Mouse (Mus musculus) ES-Bruce4 (cell line): ENCODE results near the gene Spata5. TPM values are rescaled to one million over a fixed set of nuclear protein-coding genes. Genes with fewer than 3 reads are reported as not detected.

Source experiments
- H3K27ac ChIP-seq: 2 replicates; pipeline ENCODE4 v1.5.1; 2012; ENCODE audit warnings: low read length, inconsistent platforms; ENCODE audit not compliant: insufficient read depth
- H3K27me3 ChIP-seq: 2 replicates; pipeline ENCODE4 v1.6.1; 2012; ENCODE audit warnings: mild to moderate bottlenecking, low read length, inconsistent platforms; ENCODE audit not compliant: control insufficient read depth, poor library complexity, insufficient read depth, severe bottlenecking
- H3K36me3 ChIP-seq: 2 replicates; pipeline ENCODE4 v1.6.1; 2012; ENCODE audit warnings: inconsistent platforms, mild to moderate bottlenecking, low read length, moderate library complexity; ENCODE audit not compliant: control insufficient read depth, poor library complexity, insufficient read depth, severe bottlenecking
- H3K4me1 ChIP-seq: one replicate; pipeline ENCODE4 v1.8.1; 2011; ENCODE audit warnings: low read length; ENCODE audit not compliant: control insufficient read depth, insufficient read depth
- H3K4me3 ChIP-seq: 2 replicates; pipeline ENCODE4 v1.5.1; 2011; ENCODE audit warnings: low read depth, mild to moderate bottlenecking, low read length
- H3K9ac ChIP-seq: 2 replicates; pipeline ENCODE4 v1.6.1; 2012; ENCODE audit warnings: low read depth, mild to moderate bottlenecking, inconsistent platforms; ENCODE audit not compliant: poor library complexity, severe bottlenecking
- H3K9me3 ChIP-seq: replicated peaks from 2 replicates; pipeline ENCODE4 v1.6.1; 2012; ENCODE audit warnings: mild to moderate bottlenecking, low read length, inconsistent platforms; ENCODE audit not compliant: control insufficient read depth, poor library complexity, insufficient read depth, severe bottlenecking
- CTCF ChIP-seq: IDR thresholded peaks from one replicate; pipeline ENCODE4 v1.8.1; 2011; ENCODE audit warnings: low read depth, low read length
- EP300 ChIP-seq: IDR thresholded peaks from 2 replicates; pipeline ENCODE4 v1.6.1; 2011; ENCODE audit warnings: low read depth, low read length; ENCODE audit not compliant: insufficient read depth
- POLR2A ChIP-seq: IDR thresholded peaks from one replicate; pipeline ENCODE4 v1.8.1; 2011; ENCODE audit warnings: low read length; ENCODE audit not compliant: insufficient read depth
- polyA plus RNA-seq: library from polyadenylated mRNA; stranded (reverse); fragments of >200 nt; gene quantifications from 2 replicates; pipeline ENCODE4 v1.2.4, GENCODE M21; 2011; ENCODE audit warnings: low read depth; ENCODE audit not compliant: missing spikeins, insufficient read depth, insufficient read length

The Spata5 gene
- polyA plus RNA-seq, 1 experiment = 56.6 TPM

DNA sequence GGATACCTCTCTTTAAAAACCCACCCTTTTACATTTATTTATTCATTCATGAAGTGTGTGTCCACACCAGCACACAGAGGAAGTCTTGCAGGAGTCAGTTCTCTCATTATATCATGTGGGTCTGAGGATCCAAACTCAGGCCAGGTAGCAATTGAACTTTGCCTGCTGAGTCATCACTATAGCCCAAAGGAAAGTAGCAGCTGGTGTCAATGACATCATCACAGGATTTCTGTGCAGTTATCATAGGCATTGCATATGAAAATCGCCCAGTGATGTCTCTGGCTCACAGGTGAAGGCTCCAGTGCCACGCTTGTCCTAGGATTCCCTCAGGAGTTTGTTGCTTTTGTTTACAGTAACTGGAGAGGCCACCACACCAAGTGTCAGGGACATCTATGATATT, 191.0 kb downstream of the Spata5 start:
- no peaks in the 10 kb centered on the region for H3K27me3 ChIP-seq
- no peaks in the 10 kb centered on the region for H3K36me3 ChIP-seq
- no peak overlapping the region for H3K4me3 ChIP-seq
- no peak overlapping the region for H3K27ac ChIP-seq
- TF ChIP-seq CTCF (no peak), EP300 (no peak)
- no peaks in the 10 kb centered on the region for H3K4me1 ChIP-seq
- no peaks in the 10 kb centered on the region for H3K9me3 ChIP-seq
- no peak overlapping the region for H3K9ac ChIP-seq

DNA sequence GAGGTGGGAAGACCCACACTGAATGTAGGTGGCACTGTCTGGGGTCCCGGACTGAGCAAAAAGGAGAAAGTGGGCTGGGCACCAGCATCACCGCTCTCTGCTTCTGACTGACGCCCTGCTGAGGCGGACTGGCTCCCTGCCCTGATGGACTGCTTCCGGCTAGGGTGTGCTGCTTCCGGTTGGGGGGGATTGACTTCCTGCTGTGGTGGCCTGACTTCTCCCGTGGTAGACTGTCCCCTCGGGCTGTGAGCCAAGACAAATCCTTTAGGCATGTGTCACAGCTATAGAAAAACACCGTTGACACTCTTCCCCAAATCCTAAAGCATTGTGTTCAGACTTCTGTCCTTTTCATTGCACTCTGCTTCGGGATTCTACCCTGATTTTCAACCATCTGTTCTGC, 194.0 kb downstream of the Spata5 start:
- Histone ChIP-seq H3K4me3 (no peak overlapping the region), H3K4me1 (no peaks in the 10 kb centered on the region), H3K9me3 (no peaks in the 10 kb centered on the region), H3K36me3 (no peaks in the 10 kb centered on the region), H3K27ac (no peak overlapping the region), H3K27me3 (no peaks in the 10 kb centered on the region), H3K9ac (no peak overlapping the region)
- TF ChIP-seq CTCF (no peak), POLR2A (no peak), EP300 (no peak)

DNA sequence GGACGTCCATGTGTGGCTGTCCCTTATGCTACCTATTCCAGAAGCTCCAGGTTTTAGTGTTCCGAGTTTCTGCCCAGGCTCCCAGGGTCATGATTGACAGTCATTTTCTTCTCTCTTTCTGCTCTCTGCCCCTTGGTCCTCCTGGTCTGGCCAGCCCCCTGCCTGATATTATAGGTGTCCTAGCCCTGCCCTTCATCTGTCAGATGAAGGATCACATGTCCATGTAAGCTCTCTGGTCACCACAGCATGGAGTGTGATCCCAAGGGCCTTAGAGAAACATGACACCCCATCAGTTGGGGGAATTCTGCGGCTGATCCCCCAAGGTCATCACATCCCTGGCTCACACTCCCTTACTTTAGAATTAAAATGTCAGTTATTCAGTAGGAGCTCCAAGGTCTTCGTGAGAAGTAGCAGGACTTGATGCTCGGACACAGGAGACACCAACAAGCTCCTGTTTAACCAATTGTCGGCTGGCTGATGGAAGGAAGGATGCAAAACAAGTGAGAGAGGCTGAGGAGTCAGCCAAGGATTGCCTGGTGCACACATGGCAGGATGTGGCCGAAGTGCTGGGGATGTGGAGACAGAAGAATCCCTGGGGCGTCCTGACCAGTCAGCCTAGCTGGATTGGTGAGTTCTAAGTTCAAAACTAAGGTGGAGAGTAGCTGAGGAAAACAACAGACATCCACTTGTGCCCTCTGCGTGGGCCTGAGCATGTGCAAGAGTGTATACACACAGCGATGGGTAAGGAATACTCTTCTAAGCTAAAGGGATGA, 195.4 kb downstream of the Spata5 start:
- Histone ChIP-seq H3K4me3 (no peak overlapping the region), H3K9ac (no peak overlapping the region), H3K27me3 (no peaks in the 10 kb centered on the region), H3K9me3 (no peaks in the 10 kb centered on the region), H3K36me3 (no peaks in the 10 kb centered on the region), H3K27ac (no peak overlapping the region), H3K4me1 (no peaks in the 10 kb centered on the region)
- TF ChIP-seq POLR2A (no peak), EP300 (no peak), CTCF (no peak)

DNA sequence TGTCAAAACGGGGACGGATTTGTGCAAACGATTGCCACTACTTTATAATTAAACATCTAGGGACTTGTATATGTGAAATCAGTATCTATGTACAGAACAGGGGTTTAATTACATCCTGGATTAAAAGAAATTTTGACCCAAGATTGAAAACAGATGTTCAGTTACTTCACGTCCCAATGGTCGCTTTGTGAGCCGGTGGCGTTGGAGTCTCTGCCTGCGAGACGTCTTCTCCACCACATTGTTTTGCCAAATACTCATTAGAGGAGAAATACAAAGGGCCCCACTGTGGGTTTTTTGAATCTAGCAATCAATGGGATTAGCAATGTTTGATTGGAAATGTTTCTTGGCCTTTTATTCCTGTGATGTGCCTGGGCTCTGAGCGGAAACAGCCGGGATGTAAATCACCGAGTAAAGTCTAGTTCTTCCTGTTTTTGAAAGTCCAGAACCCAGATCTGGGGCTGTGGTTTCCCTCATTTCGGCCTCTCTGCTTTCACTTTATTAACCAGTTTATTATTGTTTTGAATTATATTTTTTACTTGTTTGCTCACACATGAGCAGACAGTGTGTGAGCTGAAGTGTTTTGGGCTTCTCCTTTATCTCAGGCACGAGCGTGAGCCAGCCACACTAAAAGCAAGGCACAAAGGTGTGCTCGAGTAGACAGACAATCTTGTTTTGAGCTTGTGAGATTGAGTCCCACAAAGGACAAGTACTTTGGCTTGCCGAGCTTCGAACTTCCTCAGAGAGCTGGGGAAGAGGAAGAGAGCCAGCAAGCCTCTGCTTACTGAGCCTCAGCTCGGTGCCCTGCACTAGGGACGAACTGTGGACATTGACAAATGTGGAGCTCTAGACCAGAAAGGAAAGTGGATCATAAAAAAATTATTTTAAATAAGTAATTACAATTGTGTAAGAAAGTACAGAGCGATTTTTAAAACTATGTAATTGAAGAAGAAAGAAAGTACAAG, 197.2 kb downstream of the Spata5 start:
- no peak overlapping the region for H3K4me3 ChIP-seq
- no peaks in the 10 kb centered on the region for H3K36me3 ChIP-seq
- no peaks in the 10 kb centered on the region for H3K4me1 ChIP-seq
- H3K27ac ChIP-seq = no peak overlapping the region
- no peaks in the 10 kb centered on the region for H3K27me3 ChIP-seq
- H3K9ac ChIP-seq = no peak overlapping the region
- H3K9me3 ChIP-seq = no peaks in the 10 kb centered on the region
- TF ChIP-seq POLR2A = no peak
- TF ChIP-seq EP300 = no peak
- TF ChIP-seq CTCF = no peak

Other genes starting within 250 kb of the Spata5 start
- gene Il21, start 187.3 kb upstream of the Spata5 start, polyA plus RNA-seq = not detected in 2 replicates
- gene Bbs12, start 107.3 kb upstream of the Spata5 start, polyA plus RNA-seq = 4.4 and 4.8 TPM in 2 replicates
- 2.1 and 2.2 TPM in 2 replicates for gene Cetn4, start 107.2 kb upstream of the Spata5 start, polyA plus RNA-seq
- 0.47 and 0.90 TPM in 2 replicates for gene Fgf2, start 71.5 kb upstream of the Spata5 start, polyA plus RNA-seq
- gene Nudt6, start 315 bp downstream of the Spata5 start, polyA plus RNA-seq = 2.8 and 3.5 TPM in 2 replicates
- gene Spry1, start 220.1 kb downstream of the Spata5 start, polyA plus RNA-seq = 30.1 and 30.5 TPM in 2 replicates